Mouse (Mus musculus) olfactory bulb, adult 2 months (tissue): ENCODE data around the gene Ggcx.

Experiments used
- CTCF ChIP-seq: fragments of 200-500 bp; IDR thresholded peaks from 2 replicates; pipeline ENCODE4 v1.5.1; 2012; ENCODE audit warnings: low read depth, mild to moderate bottlenecking, low read length, moderate library complexity; ENCODE audit not compliant: insufficient read depth
- POLR2A ChIP-seq: fragments of 200-500 bp; IDR thresholded peaks from 2 replicates; pipeline ENCODE4 v1.6.1; 2012; ENCODE audit warnings: mild to moderate bottlenecking, low read depth, low read length, moderate library complexity; ENCODE audit not compliant: insufficient read depth

DNA sequence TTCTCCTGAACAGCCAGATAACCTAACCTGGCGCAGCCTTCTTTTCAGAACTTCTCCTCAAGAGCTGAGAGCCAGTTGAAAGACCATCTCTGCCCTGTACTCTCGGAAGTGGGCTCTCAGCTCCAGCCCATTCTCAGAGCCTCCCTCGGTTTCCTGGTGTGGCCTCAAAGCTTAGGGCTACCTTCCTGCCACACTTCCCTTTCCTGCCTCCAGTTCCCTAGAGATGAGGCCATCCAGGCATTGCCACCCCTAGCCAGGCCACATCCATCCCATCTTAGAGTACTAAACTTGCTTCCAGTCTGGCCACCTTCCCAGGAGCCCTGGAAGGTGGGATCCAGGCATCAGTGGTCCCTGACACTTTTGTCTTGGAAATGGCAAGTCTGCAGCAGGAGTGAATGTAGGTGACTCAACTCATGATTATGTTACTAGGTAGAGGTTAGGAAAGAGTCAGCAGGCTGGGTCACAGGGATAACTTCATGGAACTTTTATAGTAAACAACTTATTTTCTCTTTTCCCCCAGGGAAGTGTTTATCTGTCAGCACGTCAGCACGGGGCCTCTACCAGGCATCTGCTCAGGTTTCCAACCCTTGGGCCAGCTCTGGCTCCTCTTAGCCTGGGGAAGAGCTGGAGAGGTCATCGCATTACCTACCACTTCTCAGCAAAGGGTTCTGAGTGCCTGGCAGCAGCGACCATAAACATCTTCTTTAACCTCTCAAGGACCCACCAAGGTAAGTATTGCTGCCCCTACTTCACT lies 34.6 kb upstream of the Ggcx start:
- TF ChIP-seq POLR2A = no peak
- TF ChIP-seq CTCF = no peak
